Mouse (Mus musculus) duodenum, adult 2 months (tissue): Measurements from ENCODE around the gene Olfr1457. TPM values are rescaled to one million over a fixed set of nuclear protein-coding genes. Genes with fewer than 3 reads are reported as not detected.

Experiments used
- polyA plus RNA-seq: library from polyadenylated mRNA; depleted of rRNA; stranded (reverse); fragments of >200 nt; gene quantifications from 2 replicates; pipeline ENCODE4 v1.2.3, GENCODE M21; 2012; ENCODE audit warnings: low replicate concordance; rRNA removed

Olfr1457 gene
- polyA plus RNA-seq = not detected in 2 replicates

DNA sequence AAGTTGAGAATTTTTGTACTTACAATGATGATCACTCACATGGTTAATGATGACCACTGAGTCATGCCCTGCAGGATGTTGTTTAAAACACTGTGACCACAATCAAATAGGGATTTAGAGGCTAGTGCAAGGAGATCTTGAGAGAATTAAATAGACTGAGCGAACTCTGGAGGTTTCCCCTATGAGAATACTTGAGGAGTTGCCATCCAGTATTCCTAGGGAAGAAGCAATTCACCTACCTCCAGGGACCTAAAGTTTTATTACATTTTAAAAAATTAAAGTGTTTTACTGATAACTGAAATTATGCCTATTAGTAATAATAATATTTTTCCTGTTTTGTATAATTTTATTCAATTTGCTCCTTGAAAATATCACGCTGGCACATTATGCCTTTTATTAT is at the start of gene Olfr1457:
Olfr1457 (minus strand) TSS at position 101 of the 400 bp plus-strand sequence.

DNA sequence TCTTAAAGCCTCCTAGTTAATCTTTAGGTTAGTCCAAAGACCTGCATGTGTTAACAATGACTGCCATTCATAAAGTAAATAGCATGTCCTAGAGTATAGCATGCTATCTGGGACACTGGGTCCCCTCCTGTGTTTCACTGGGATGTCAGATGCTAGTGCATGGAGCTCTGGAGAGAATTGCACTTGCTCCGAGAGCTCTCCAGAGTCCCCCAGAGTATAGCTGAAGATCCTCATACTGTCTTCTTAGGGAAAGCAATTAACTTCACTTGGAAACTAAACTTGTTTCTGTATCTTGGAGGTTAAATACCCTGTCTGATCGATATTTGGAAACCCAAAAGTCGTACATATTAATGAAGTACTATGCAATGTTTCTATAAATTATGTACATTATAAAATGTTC is 9.0 kb upstream of the Olfr1457 start, which contains the start of gene Olfr1458:
Olfr1458 (minus strand) TSS at position 101 of the 400 bp plus-strand sequence.

DNA sequence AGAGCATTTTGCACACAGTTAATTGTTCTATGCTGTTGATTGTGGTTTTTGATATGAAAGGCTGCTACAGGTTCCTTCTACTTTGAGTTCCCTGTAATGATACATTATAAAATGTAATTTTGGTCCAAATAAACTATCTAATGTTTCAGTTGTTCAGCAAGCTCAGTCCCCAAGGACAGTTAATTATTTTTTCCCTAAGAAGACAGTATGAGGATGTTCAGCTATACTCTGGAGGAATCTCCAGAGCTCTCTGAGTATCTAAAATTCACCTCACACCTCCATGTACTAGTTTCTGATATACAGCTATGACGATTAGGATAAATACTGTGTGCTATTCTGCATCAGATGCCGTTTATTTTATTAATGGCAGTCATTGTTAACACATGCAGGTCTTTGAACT is 37.4 kb downstream of the Olfr1457 start, which contains the start of gene Olfr1454:
Olfr1454 (plus strand) TSS at position 301 of the 400 bp plus-strand sequence.

Other genes with a start within 250 kb of the Olfr1457 start
- gene Olfr1444, start 240.6 kb downstream of the Olfr1457 start, polyA plus RNA-seq = not detected in 2 replicates
- gene Olfr1445, start 214.0 kb downstream of the Olfr1457 start, polyA plus RNA-seq = not detected in 2 replicates
- gene Olfr1446, start 204.4 kb downstream of the Olfr1457 start, polyA plus RNA-seq = not detected in 2 replicates
- not detected in 2 replicates for gene Olfr1447, start 194.1 kb downstream of the Olfr1457 start, polyA plus RNA-seq
- not detected in 2 replicates for gene Olfr1448, start 173.5 kb downstream of the Olfr1457 start, polyA plus RNA-seq
- gene Olfr1449, start 167.1 kb downstream of the Olfr1457 start, polyA plus RNA-seq = not detected in 2 replicates
- gene Olfr1450, start 147.6 kb downstream of the Olfr1457 start, polyA plus RNA-seq = not detected in 2 replicates
- not detected in 2 replicates for gene Olfr1451, start 102.9 kb downstream of the Olfr1457 start, polyA plus RNA-seq
- not detected in 2 replicates for gene Olfr1453, start 69.6 kb downstream of the Olfr1457 start, polyA plus RNA-seq
- not detected in 2 replicates for gene Olfr1454, start 37.3 kb downstream of the Olfr1457 start, polyA plus RNA-seq
- gene Olfr1458, start 8.9 kb upstream of the Olfr1457 start, polyA plus RNA-seq = not detected in 2 replicates
- gene Olfr1459, start 51.7 kb upstream of the Olfr1457 start, polyA plus RNA-seq = not detected in 2 replicates
- gene Olfr1461, start 65.1 kb upstream of the Olfr1457 start, polyA plus RNA-seq = not detected in 2 replicates
- not detected in 2 replicates for gene Olfr1462, start 87.8 kb upstream of the Olfr1457 start, polyA plus RNA-seq
- not detected in 2 replicates for gene Olfr1463, start 133.4 kb upstream of the Olfr1457 start, polyA plus RNA-seq
- not detected in 2 replicates for gene Olfr1465, start 217.7 kb upstream of the Olfr1457 start, polyA plus RNA-seq
- not detected in 2 replicates for gene Olfr1466, start 241.0 kb upstream of the Olfr1457 start, polyA plus RNA-seq